Mouse (Mus musculus): Measurements from ENCODE around the gene Cpa1.

Gene Cpa1

DNA sequence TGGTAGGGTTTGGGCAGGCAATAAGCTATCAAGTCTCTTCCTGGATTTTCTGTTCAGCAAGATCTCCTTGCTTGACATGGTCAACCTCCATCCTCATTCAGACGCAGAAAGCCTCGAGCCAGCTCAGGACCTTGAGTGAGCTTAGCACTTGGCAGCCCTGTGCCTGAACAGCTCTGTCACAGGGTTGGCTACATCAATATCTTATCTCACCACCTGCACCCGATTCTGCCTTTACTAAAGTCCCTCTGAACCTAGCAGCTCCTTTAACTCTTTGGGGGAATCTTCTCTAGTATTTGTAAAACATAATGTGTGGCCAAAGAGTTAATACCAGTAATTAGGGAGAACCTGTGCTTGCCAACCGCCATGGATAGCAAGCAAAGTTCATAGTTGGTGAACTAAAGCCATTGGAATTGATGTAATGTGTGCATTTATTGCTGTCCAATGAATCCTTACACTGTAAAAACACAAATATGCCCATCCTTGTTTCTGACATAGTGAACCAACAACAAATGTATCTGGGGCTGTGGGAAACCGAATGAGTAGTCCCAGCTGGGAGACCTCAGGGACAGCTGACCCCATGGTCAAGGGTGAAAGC, at the start of gene Cpa1:
Cpa1 (plus strand) TSS at position 545 of the 595 bp plus-strand sequence.
- no peak for DNase-seq

DNA sequence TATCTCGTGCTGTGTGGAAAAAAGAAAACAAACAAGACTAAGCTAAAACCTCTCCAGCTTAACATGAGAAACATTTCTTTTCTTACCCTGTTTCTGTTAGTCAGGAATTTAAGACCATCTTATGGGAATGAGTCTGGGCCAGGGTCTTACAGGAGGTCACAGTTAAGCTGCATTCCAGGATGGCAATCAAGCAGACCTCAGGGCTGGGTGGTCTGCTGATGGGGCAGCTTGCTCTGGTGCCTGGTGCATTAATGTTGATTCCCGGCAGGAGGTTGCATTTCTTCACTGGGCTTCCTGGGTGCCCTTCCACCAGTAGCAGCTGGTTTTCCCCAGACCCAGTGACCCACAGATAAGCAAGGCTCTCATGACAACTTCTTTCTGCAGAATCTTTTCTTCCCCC, 49.2 kb upstream of the Cpa1 start:
- peak; percentile 50 for DNase-seq

DNA sequence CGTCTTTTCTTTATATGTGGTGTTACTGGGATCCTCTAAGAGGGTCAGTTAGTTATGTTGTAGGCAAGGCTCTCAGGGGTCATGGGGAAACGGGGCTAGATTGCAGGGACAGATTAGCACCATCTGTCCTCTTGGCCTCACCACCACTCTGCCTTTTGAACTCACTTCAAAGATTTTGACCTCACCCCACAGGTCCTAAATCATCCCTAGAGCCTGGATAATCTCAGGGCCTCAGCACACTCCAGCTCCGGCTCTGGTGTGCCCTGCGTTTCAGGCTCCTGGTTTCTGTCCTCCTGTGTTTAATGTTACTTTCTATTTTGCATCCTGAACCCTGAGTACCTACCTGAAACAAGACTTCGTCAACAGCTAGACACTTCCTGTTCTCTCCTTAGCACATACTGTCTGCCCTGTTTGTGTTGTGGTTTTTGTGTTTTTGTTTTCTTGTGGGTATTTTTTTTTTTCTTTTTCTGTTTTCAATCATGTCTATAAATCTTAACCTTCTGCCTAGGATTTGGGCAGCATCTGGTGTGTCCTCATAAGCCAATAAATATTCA, 47.1 kb upstream of the Cpa1 start:
- peak; percentile 64 for DNase-seq

DNA sequence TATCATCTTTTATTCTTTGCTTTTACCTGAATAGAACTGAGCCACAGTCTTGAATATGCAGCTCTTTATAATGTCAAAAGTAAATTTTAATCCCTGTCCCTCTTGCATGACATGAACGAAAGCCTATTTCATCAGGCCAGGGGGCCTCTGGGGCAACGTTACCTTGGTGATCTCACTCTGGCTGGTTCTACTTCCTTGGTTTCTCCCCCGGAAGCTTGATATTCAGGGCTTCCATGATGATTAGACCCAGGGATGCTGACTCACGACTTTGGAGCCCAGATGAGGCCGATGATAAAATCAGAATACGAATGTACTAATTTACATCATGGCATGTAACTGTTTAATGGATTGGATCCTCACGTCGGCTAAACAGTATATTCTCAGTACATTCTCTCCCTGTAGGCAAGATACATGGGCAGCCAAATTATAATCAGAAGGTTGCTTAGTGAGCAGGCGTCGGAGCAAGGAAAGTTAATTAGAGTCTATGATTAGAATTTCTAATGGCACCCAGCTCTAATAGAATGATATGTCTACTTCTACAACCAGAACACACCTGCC, 46.5 kb upstream of the Cpa1 start:
- no peak for DNase-seq

DNA sequence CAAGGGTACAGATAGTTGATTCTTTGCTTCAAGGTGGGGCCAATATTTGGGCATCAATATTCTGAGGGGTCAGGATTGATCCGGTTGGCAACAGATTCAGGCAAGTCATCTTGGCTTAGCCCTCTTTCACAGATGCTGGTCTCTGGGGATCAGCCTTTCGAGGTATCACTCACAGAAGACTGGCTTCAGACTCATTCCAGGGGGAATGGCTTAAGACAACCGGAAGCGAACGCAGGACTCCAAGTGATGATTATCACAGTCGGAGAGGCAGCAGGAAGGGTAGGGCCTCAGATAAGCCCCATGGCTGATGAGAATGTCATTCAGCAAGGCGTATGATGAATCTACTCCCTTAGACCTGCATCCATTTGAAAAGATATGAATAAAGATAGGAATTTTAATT, 44.7 kb upstream of the Cpa1 start:
- no peak for DNase-seq

DNA sequence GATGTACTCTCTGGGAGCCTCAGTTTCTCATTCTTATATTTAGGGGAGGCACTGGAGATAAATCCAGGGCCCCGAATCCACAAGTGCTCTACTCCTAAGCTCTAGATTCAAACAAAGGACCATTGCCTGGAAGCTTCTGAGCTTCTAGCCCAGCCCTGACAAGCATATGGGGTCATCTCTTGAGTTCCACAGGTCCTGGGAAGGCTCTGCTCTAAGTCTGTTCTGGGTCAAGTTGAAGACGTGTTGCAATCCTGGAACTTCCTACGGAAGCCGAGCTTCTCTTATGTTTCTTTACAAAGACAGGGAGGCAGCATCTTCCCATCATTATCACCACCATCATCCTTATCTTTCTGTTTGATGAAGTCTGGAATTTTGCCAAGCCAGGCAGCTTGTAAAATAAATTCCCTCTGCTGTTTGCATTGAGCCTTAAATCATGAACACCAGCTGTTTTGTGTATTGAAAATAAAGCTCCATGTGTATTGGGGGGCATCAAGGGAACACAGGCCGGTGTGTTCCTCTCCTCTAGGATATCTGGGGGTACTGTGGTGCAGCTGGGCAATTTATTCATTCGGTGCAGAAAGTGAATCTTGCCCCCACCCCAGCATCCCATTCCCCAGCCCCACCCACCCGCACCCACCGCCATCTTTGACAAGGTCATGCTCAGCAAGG, 42.7 kb upstream of the Cpa1 start:
- no peak for DNase-seq

DNA sequence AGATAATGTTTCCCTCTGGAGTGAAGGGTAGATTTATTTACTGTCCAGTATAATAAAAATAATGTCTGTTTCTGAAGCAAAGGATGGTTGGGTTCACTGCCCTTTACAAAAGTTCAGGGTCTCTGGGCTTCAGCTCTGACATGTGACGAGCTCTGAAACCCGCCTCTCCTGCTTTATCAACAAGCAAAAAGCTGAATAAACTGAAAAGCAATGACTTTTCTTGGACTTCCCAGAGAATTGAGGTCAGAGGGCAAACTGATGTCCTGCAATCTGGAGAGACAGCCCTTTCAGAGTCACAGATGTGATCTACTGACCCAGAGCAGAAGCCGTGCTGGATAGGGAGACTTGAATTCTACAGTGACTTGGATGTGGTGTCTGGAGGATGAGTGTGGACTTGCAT, 39.0 kb upstream of the Cpa1 start:
- DNase-seq = peak; percentile 57

DNA sequence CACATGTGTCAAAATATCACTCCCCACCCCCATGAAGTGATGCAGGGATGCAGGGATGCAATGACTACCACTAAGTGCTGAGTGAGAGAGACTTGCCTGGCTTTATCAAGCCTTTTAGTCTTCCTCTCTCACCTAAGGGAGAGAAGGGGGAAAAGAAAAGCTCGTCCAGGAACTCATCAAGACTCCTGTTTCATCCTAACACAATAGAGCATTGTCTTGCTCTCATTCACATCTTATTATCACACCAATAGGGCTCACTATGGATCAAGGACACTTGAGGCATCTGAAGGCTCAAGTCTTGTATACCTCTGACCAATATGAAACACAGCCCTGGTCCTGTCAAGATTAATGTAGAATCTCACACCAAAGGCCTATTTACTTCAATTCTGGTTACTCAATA, 38.0 kb upstream of the Cpa1 start:
- no peak for DNase-seq

DNA sequence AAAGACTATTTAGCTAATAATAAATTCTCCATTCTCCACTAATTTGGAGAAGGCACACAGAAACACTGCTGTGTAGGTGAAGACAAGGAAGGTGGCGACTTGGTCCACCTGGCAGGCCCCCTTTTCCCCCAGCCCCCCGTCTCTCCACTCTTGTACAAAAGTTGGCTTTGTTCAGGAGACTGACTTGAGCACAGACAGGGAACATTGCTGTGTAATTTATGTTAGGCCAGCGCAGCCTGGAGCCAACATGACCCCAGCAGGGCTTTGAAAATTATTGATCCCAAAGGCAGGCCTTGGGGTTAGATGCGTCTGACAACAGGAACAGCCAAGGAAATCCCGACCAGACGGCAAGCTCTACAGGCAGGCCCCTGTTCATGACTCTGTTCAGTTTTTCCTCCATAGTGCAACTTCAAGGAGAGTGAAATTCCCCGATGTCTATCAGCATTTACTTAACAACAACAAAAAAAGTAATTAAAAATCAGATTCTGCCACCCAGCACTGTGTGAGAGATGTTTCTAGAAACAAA, 34.6 kb upstream of the Cpa1 start:
- DNase-seq = peak; percentile 58

DNA sequence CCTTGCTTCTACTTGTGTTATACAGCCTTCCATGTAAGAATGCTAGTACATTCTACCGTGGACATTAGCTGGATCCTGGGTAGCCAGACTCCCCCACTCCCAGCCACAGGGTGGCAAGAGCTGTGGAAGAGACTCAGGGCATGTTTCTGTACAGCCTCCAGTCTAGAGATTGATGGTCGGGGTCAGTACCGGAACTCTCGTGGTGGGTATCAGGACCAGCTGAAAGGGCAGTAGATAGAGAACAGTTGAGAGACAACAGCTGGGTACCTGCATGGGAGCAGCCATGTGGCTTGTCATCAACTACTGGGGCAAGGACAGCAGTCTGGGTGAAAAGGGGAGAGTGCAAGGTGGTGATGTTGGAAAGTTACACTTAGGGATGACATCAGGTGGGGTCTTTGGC, 33.9 kb upstream of the Cpa1 start:
- DNase-seq = no peak

DNA sequence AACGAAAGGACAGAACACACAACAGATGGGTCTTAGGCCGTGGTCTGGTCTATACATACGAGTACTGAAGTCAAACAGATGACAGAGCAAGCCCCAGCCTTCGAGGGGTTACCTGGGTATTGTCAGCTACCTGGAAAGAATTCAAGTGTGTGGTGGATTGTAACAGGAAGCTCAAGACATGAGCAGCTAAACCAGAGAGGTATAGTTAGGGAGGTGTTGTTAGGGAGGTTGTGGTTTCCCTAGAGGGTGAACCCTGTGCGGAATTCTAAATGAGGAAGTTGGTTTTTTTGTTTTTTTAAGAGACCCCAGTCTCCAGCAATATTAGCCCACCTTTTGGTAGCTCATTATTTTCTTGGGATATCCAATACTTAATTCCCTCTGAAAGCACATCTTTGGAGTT, 33.3 kb upstream of the Cpa1 start:
- DNase-seq = no peak

DNA sequence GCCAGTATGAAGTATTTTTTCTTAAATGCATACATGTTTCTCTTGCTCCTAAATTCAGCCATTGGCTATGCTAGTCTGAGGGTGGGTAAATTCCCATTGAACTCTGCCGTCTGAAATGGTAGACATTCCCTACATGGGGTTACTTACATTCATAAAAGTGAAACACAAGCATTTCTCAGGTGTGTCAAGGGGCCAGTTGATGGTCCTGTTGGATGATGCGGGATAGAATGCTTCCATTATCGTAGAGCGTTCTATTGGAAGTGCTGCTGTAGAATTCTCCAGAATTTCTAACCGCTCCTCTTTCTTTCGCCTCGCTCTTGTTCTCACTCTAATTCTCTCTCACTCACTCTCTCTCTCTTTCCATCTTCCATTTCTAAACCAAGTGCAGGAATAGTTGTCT, 28.3 kb upstream of the Cpa1 start, which contains the start of gene Cpa5:
Cpa5 (plus strand) TSS at position 301 of the 400 bp plus-strand sequence.
- DNase-seq = no peak

DNA sequence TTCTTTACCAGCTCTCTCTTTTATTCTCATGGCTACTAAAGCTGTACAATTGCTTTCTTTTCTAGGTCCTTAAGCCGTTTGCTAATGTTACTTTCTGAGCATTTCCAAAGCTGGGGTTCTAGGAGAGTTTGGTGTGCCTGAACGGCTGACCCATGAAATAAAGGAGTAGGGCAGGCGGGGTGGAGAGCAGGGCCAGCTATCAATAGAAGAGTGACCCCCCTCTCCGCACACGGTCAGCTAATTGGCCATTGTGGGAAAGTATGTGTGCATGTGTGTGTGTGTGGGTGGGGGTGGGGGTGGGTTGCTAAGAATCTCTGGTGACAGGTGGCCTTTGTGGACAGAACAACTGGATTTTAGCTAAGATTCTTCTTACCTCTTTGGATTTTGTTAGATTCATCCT, 27.8 kb upstream of the Cpa1 start:
- no peak for DNase-seq

DNA sequence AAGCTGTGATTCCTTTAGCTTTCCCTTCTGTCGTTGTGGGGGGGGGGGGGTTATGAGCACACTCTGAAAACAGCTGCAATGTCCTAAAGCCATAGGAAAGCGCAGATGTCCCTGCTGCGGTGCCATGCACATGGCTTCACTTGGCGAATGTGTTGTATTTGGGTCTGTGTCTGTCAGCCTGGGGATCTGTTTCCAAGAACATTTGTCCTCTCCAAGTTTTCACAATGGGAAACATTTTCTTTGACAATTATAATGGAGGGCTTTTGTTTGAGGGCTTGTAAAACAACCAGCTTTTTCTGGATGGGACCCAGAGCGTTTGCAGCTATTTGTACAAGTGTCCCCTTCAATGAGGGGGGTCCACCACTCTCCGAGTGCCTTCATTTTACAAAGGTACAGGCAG, 24.8 kb upstream of the Cpa1 start:
- no peak for DNase-seq

DNA sequence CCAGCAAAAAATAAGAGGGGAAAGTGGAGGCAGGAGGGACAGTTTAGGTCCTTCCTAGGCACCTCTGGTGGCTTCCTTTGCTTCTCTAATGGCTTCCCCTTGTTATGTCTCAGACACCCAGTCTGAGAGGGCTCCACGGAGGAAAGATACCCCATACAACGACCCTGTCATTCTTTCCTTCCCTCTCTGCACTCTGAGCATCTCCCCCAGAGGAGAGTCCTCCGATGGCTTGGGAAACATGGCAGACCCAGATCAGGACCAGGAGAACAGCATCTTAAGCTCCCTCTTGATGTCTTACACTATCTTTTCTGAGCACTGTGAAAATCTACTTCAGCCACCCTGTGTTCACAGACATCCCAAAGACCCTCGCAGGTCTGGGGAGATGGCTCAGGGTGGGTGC, 23.3 kb upstream of the Cpa1 start:
- no peak for DNase-seq

DNA sequence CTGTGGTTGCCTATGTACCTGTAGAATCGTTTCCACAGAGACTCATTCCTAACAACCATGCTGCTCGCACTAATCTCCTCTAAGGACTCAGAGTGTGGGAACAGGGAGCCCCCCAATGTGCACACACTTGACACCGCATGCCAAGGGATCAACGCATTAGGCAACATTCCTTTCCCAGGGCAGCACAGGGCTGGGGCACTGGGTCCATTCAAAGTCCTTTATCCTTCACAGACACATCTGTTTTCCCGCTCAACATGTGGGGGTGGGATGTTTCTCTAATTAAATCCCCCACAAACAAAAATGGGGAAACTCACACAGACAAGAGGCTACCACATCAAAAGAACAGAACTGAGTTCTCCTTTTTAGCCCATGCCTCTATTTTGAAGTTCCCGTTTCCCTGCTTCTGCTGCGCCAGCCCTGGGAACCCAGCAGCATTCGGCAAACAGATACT, 22.5 kb upstream of the Cpa1 start:
- peak; percentile 80 for DNase-seq

DNA sequence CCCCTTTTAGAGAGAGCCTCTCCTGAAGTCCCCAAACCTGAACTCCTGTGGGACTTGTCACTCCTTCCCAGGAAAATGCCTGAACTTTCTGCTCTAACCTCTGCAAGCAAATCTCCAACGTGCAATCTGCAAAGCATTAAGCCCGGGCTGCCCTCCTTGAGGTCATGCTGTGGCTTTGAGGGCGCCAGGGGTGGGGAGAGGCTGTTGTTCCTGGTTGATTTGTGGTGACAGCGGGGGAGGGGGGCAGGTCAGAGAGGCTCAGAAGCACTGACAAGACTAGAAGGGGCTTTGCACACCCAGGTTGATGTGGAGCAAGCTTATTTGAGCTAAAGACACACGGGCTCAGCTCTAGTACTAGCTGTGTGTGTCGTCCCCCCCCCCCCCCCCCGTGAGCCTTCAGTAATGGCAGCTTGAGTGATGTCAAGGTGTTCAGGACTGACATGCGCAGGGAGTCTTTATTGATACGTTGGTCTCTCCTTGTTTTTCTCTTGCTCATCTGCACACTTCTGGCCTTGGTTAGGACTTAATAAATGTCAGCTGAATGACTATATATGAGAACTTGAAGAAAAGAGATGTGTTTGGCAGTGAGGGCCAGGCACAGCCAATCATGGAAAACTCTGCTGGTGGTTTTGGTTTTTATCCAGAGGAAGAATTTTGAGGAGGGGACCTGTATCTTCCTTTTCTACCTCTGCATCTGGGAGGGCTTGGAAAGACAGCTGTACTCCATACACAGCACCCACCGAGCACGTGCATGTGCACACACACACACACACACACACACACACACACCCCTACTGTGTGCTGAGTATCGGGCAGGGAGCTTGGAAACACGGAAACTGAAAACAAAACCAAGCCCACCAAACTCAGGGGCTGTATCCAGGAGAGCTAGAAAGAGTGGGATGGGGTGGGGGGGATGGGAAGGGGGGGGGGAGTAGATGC, 21.7 kb upstream of the Cpa1 start:
- peak; percentile 92 for DNase-seq

DNA sequence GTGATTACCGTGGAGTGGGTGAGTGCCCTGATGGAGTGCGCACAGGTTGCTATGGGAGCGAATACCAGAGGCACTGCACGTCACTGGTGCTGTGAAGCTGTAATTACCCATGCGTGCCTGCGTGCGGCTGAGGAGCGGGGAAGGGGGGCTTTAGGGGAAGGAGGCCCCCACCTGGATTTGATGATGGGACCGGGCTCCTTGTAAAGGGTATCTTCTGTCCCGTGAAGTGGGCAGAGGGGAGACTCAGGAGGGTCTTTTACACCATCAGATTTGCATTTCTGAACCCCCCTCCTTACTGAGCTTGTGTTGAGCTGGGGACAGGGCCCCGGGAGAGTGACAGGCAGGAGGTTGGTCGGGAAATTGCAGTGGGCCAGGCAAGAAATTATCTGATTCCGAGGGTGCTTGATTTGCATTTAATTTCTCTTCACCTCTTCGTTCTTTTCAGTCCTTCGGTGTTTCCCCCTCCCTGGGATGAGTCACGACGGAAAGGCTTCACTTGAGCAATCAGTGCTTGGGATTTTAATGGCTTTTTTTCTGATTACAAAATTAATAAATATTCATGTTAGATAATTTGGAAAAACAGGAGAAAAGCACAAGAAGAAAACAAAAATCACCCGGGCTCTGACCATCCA, 20.9 kb upstream of the Cpa1 start:
- peak; percentile 84 for DNase-seq

DNA sequence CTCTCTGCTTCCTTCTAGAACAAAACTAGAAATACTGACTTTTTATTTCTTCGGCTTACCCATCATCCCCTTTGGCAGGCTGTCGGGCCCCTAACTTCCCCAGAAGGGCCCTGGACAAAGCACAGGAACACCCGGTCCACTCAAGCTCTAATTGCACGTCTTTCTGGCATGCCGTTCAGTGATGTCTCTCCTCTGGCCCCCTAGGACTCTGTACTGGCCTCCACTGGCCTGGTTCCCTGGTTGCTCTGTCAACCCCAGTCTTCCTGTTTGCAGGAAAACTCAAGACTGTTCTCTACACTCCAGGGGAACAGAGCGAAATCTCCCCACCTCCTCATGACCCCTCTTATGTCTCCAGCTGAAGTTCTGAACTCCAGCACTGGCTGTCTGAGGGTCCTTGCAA, 20.3 kb upstream of the Cpa1 start:
- DNase-seq = no peak

DNA sequence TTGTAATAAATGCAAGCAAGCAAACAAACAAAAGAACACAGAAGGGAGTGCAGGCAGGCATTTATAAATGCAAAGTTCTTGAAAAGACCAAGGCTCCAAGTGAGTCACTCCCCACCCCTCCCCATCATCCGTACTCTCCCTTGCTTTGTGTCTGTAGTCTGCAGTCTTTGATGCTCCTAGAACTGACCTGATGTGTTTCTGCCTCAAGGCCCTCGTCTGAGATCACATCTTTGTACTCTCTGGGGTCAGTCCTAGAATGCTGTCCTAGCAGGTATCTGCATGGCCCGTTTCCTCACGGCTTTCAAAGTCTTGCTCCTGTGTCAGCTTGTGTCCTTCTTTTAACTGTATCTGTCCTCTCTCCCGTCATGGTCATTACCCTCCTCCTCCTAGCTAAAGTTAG, 19.4 kb upstream of the Cpa1 start:
- DNase-seq = no peak

DNA sequence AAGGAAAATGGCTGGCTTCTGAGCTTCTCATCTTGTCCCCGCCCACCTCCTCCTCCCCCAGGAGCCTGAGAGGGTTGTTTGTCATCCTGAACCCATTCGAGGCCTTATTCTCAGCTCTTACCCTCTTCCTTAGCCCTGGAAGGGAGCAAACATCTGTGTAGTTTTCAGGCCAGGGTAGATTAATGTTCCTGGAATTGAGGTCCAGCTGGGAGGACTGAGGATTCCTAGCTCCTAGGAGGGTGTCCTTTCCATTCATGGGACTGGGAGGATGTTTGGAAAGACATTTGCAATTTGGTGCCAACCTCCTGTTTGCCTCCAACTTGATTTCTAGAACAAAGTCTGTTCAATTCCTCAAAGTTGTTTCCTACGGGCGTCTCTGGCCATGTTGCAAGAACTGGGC, 18.4 kb upstream of the Cpa1 start:
- DNase-seq = no peak

DNA sequence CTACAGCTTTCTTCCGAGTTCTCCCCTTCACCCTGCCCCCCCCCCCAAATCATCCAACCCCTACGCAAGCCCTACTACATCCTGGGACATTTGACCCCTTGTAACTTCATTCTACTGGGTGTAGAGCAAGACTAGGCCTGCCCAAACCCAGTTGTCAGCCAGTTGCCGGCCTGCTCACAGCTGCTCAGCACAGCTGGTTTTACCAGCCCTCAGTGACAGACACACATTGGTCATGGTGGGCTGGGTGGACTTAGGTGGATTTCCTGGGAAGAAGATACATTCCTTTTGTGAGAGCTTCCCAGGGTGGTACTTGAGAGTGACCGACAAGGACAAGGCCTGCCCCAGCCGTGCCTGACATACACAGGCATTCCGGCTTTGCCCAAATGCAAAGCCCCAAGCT, 18.0 kb upstream of the Cpa1 start:
- DNase-seq = no peak

Measured in embryo, embryonic 11 days (tissue).